8 mouse cellular contexts compared by ENCODE assay signal in the genomic region with DNA sequence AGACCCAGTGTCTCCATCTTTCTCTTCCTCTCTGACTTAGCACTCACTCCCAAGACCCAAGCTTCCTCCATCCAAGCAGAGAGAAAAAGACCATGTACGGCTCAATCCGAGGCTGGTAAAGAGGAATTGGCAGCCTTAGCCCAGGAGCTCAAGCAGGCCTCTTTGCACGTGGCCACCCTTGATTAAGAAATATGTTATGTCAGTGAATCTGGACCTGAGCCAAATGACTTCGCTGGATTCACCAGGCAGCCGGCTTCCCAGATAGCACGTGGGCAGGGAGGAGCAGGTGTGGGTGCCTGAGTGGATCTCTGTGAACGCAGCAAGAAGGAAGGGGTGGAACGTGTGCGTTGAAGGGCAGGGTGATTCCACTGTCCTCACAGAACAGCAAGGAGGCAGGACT. TPM values are rescaled to one million over a fixed set of nuclear protein-coding genes. Genes with fewer than 3 reads are reported as not detected.
DNase-seq lines count a peak whose midpoint lies in the region; ATAC-seq lines count a peak whose summit lies in the region.

No protein-coding gene starts in this region.

- peak; percentile 74 for ATAC-seq in common myeloid progenitor, adult 5-6 weeks (replicated peaks; ENCODE audit: low read depth, poor library complexity, severe bottlenecking)
- ATAC-seq in midbrain, embryonic 15.5 days (replicated peaks) = peak; percentile 77
- no peak for ATAC-seq in CD4-positive, CD25-positive, alpha-beta regulatory T cell, adult 4 months

- no peaks in the 10 kb centered on the region for H3K27me3 ChIP-seq in midbrain, embryonic 15.5 days (replicated peaks)

- no peaks in the 10 kb centered on the region for H3K9me3 ChIP-seq in midbrain, embryonic 15.5 days

- H3K4me1 ChIP-seq in midbrain, embryonic 15.5 days = no peaks in the 10 kb centered on the region

- H3K4me3 ChIP-seq in midbrain, embryonic 15.5 days = no peak overlapping the region

- H3K9ac ChIP-seq in midbrain, embryonic 15.5 days = no peak overlapping the region

- WGBS in midbrain, embryonic 15.5 days = 29% methylated on average over 9 of the region's 9 CpGs

- H3K27ac ChIP-seq in midbrain, embryonic 15.5 days = no peak overlapping the region

- peak; percentile 9 to 15 for DNase-seq in layer of hippocampus, adult 8-10 months (ENCODE audit: low spot score in 2 of 2)
- no peak for DNase-seq in layer of hippocampus, postnatal 25 days (ENCODE audit: extremely low spot score in 1 of 2, low spot score in 1 of 2)
- peak; percentile 53 for DNase-seq in adrenal gland, adult 8-10 months
- DNase-seq in kidney, postnatal 25 days = peak; percentile 25 to 53
- no peak for DNase-seq in spleen, postnatal 10 days (ENCODE audit: low spot score in 2 of 2)

- no peak overlapping the region for H3K4me2 ChIP-seq in midbrain, embryonic 15.5 days

- no peaks in the 10 kb centered on the region for H3K36me3 ChIP-seq in midbrain, embryonic 15.5 days (replicated peaks)

RNA-seq across cellular contexts. Expression of gene Akap12, which starts 33.1 kb away (rescaled TPM):
- 10 to 100 TPM; 13.7 to 17.5 (median 14.1) TPM for total RNA-seq in layer of hippocampus, adult 8-10 months (2022)
- total RNA-seq in layer of hippocampus, postnatal 25 days (2021) = 10 to 100 TPM; 10.8 to 11.6 TPM
- total RNA-seq in adrenal gland, adult 8-10 months (2022) = 10 to 100 TPM; 17.0 to 22.1 (median 19.2) TPM
- under 0.01 and 0.68 TPM in 2 replicates for total RNA-seq in common myeloid progenitor, adult 5-6 weeks (2017)
- polyA plus RNA-seq in midbrain, embryonic 15.5 days (2015; fragmentation: Nextera tagmentation; extraction: Ambion mirVana) = 40.8 and 41.5 TPM in 2 replicates
- polyA plus RNA-seq in CD4-positive, CD25-positive, alpha-beta regulatory T cell, adult 4 months (2017; shearing (Covaris generic)) = 1 to 10 TPM; 6.7 to 7.9 TPM

Comparison
In these comparisons a context has a peak if more than half of its experiments do, and no peak if none do; other contexts are left out.
1. DNase-seq: peak in layer of hippocampus, adult 8-10 months (2 of 2), adrenal gland, adult 8-10 months (single experiment) and kidney, postnatal 25 days (2 of 2); none in layer of hippocampus, postnatal 25 days (0 of 2) and spleen, postnatal 10 days (0 of 2).